Mouse (Mus musculus) G1E (cell line): ENCODE measurements around the gene Specc1.

ENCODE experiments used
- CTCF ChIP-seq: IDR thresholded peaks from 2 replicates; pipeline ENCODE4 v1.5.1; 2012; ENCODE audit warnings: low read depth, low read length, inconsistent platforms, mixed read lengths
- GATA2 ChIP-seq: IDR thresholded peaks from 2 replicates; pipeline ENCODE4 v1.6.1; 2012; ENCODE audit warnings: low read depth, low read length, inconsistent platforms, borderline replicate concordance
- TAL1 ChIP-seq: conservative IDR thresholded peaks from 2 replicates; pipeline ENCODE4 v1.6.1; 2012; ENCODE audit warnings: low read depth, low read length, inconsistent platforms, mixed read lengths

DNA sequence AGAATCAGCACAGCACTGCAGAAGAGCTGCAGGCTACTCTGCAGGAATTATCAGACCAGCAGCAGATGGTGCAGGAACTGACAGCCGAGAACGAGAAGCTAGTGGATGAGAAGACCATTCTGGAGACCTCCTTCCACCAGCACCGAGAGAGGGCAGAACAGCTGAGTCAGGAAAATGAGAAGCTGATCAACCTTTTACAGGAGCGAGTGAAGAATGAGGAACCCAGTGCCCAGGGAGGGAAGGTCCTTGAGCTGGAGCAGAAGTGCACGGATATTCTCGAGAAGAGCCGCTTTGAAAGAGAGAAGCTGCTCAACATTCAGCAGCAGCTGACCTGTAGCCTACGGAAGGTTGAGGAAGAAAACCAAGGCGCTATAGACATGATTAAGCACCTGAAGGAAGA lies 162.0 kb downstream of the Specc1 start:
- TF ChIP-seq TAL1, result no peak
- TF ChIP-seq CTCF, result no peak
- TF ChIP-seq GATA2, result no peak
